Mouse (Mus musculus): ENCODE measurements at regions not wholly inside any gene's neighbourhood (a gene's known extent, or its start where the extent isn't known, plus 50 kb on each side); places are given as distances from the start of the nearest gene placed in this dataset.

GRCm38 (mm10) chr12:94364269-94364668, 1327.8 kb upstream of the Flrt2 start:
- ATAC-seq (ENCODE audit: insufficient number of reproducible peaks, low FRiP score, low TSS enrichment, low read depth) = no peak
- Histone ChIP-seq H3K36me3 (no peaks in the 10 kb centered on the region), H3K9ac (no peak overlapping the region), H3K4me1 (no peaks in the 10 kb centered on the region), H3K4me2 (no peak overlapping the region), H3K9me3 (no peaks in the 10 kb centered on the region), H3K27ac (no peak overlapping the region), H3K27me3 (no peaks in the 10 kb centered on the region), H3K4me3 (no peak overlapping the region)
- WGBS = 37% methylated on average over 6 of the region's 6 CpGs

GRCm38 (mm10) chr12:94399991-94400390, 1292.0 kb upstream of the Flrt2 start:
- no peak overlapping the region for H3K4me3 ChIP-seq
- no peaks in the 10 kb centered on the region for H3K4me1 ChIP-seq
- H3K9ac ChIP-seq = no peak overlapping the region
- H3K9me3 ChIP-seq = no peaks in the 10 kb centered on the region
- H3K27me3 ChIP-seq = no peaks in the 10 kb centered on the region
- 37% methylated on average over 2 of the region's 2 CpGs for WGBS
- H3K4me2 ChIP-seq = no peak overlapping the region
- ATAC-seq (ENCODE audit: insufficient number of reproducible peaks, low FRiP score, low TSS enrichment, low read depth) = no peak
- H3K36me3 ChIP-seq = no peaks in the 10 kb centered on the region
- H3K27ac ChIP-seq = no peak overlapping the region

- no peak for ATAC-seq (ENCODE audit: insufficient number of reproducible peaks, low FRiP score, low TSS enrichment, low read depth)
- Histone ChIP-seq H3K4me3 (no peak overlapping the region), H3K4me2 (no peak overlapping the region), H3K27ac (no peak overlapping the region), H3K27me3 (no peaks in the 10 kb centered on the region), H3K36me3 (no peaks in the 10 kb centered on the region), H3K9me3 (no peaks in the 10 kb centered on the region), H3K4me1 (no peaks in the 10 kb centered on the region), H3K9ac (no peak overlapping the region)
- 49% methylated on average over 5 of the region's 5 CpGs for WGBS
These were observed 1271.1 kb upstream of the Flrt2 start for GRCm38 (mm10) chr12:94420918-94421317.

GRCm38 (mm10) chr12:94421743-94422142, 1270.3 kb upstream of the Flrt2 start:
- no peak overlapping the region for H3K9ac ChIP-seq
- no peak overlapping the region for H3K27ac ChIP-seq
- no peak overlapping the region for H3K4me3 ChIP-seq
- ATAC-seq (ENCODE audit: insufficient number of reproducible peaks, low FRiP score, low TSS enrichment, low read depth) = no peak
- 78% methylated on average over 3 of the region's 3 CpGs for WGBS
- H3K36me3 ChIP-seq = no peaks in the 10 kb centered on the region
- H3K27me3 ChIP-seq = no peaks in the 10 kb centered on the region
- H3K9me3 ChIP-seq = no peaks in the 10 kb centered on the region
- no peak overlapping the region for H3K4me2 ChIP-seq
- H3K4me1 ChIP-seq = no peaks in the 10 kb centered on the region

- H3K27me3 ChIP-seq = no peaks in the 10 kb centered on the region
- H3K9ac ChIP-seq = no peak overlapping the region
- WGBS = 34% methylated on average over 3 of the region's 3 CpGs
- H3K4me3 ChIP-seq = no peak overlapping the region
- H3K9me3 ChIP-seq = no peaks in the 10 kb centered on the region
- no peaks in the 10 kb centered on the region for H3K4me1 ChIP-seq
- no peak overlapping the region for H3K4me2 ChIP-seq
- no peak for ATAC-seq (ENCODE audit: insufficient number of reproducible peaks, low FRiP score, low TSS enrichment, low read depth)
- no peak overlapping the region for H3K27ac ChIP-seq
- no peaks in the 10 kb centered on the region for H3K36me3 ChIP-seq
These were observed 1267.6 kb upstream of the Flrt2 start for GRCm38 (mm10) chr12:94424340-94424981.

GRCm38 (mm10) chr12:94449517-94449916, 1242.5 kb upstream of the Flrt2 start:
- no peak for ATAC-seq (ENCODE audit: insufficient number of reproducible peaks, low FRiP score, low TSS enrichment, low read depth)
- WGBS = 73% methylated on average over 1 of the region's 1 CpGs

GRCm38 (mm10) chr12:94468027-94468426, 1224.0 kb upstream of the Flrt2 start:
- Histone ChIP-seq H3K4me3 (no peak overlapping the region), H3K27ac (no peak overlapping the region), H3K4me2 (no peak overlapping the region), H3K9me3 (no peaks in the 10 kb centered on the region), H3K36me3 (no peaks in the 10 kb centered on the region), H3K9ac (no peak overlapping the region), H3K4me1 (no peaks in the 10 kb centered on the region), H3K27me3 (no peaks in the 10 kb centered on the region)
- ATAC-seq (ENCODE audit: insufficient number of reproducible peaks, low FRiP score, low TSS enrichment, low read depth) = no peak
- 60% methylated on average over 2 of the region's 2 CpGs for WGBS

More at GRCm38 (mm10) chr12:94449517-94449916, 1242.5 kb upstream of the Flrt2 start:
- no peaks in the 10 kb centered on the region for H3K9me3 ChIP-seq
- no peak overlapping the region for H3K27ac ChIP-seq
- no peak overlapping the region for H3K4me3 ChIP-seq
- no peaks in the 10 kb centered on the region for H3K36me3 ChIP-seq
- H3K9ac ChIP-seq = no peak overlapping the region
- no peak overlapping the region for H3K4me2 ChIP-seq
- H3K4me1 ChIP-seq = no peaks in the 10 kb centered on the region
- H3K27me3 ChIP-seq = no peaks in the 10 kb centered on the region

GRCm38 (mm10) chr12:94468609-94469008, 1223.4 kb upstream of the Flrt2 start:
- Histone ChIP-seq H3K27me3 (no peaks in the 10 kb centered on the region), H3K27ac (no peak overlapping the region), H3K4me2 (no peak overlapping the region), H3K4me1 (no peaks in the 10 kb centered on the region), H3K9me3 (no peaks in the 10 kb centered on the region), H3K9ac (no peak overlapping the region), H3K36me3 (no peaks in the 10 kb centered on the region), H3K4me3 (no peak overlapping the region)
- 76% methylated on average over 3 of the region's 3 CpGs for WGBS
- no peak for ATAC-seq (ENCODE audit: insufficient number of reproducible peaks, low FRiP score, low TSS enrichment, low read depth)

- Histone ChIP-seq H3K27me3 (no peaks in the 10 kb centered on the region), H3K4me2 (no peak overlapping the region), H3K36me3 (no peaks in the 10 kb centered on the region), H3K27ac (no peak overlapping the region), H3K9ac (no peak overlapping the region), H3K4me3 (no peak overlapping the region), H3K4me1 (no peaks in the 10 kb centered on the region), H3K9me3 (no peaks in the 10 kb centered on the region)
- WGBS = 45% methylated on average over 2 of the region's 2 CpGs
- no peak for ATAC-seq (ENCODE audit: insufficient number of reproducible peaks, low FRiP score, low TSS enrichment, low read depth)
These were observed 1222.2 kb upstream of the Flrt2 start for GRCm38 (mm10) chr12:94469850-94470249.

GRCm38 (mm10) chr12:94470981-94471380, 1221.0 kb upstream of the Flrt2 start:
- Histone ChIP-seq H3K36me3 (no peaks in the 10 kb centered on the region), H3K4me1 (no peaks in the 10 kb centered on the region), H3K27me3 (no peaks in the 10 kb centered on the region), H3K4me2 (no peak overlapping the region), H3K9ac (no peak overlapping the region), H3K9me3 (no peaks in the 10 kb centered on the region), H3K4me3 (no peak overlapping the region), H3K27ac (no peak overlapping the region)
- WGBS = 68% methylated on average over 1 of the region's 1 CpGs
- ATAC-seq (ENCODE audit: insufficient number of reproducible peaks, low FRiP score, low TSS enrichment, low read depth) = no peak

GRCm38 (mm10) chr12:94488721-94489120, 1203.3 kb upstream of the Flrt2 start:
- Histone ChIP-seq H3K4me3 (no peak overlapping the region), H3K4me2 (no peak overlapping the region), H3K36me3 (no peaks in the 10 kb centered on the region), H3K9me3 (no peaks in the 10 kb centered on the region), H3K4me1 (no peaks in the 10 kb centered on the region), H3K27ac (no peak overlapping the region), H3K27me3 (no peaks in the 10 kb centered on the region), H3K9ac (no peak overlapping the region)
- WGBS = 61% methylated on average over 2 of the region's 2 CpGs
- no peak for ATAC-seq (ENCODE audit: insufficient number of reproducible peaks, low FRiP score, low TSS enrichment, low read depth)

GRCm38 (mm10) chr12:94508099-94508498, 1183.9 kb upstream of the Flrt2 start:
- 70% methylated on average over 7 of the region's 7 CpGs for WGBS
- no peaks in the 10 kb centered on the region for H3K4me1 ChIP-seq

GRCm38 (mm10) chr12:94509855-94510254, 1182.2 kb upstream of the Flrt2 start:
- Histone ChIP-seq H3K4me2 (no peak overlapping the region), H3K9ac (no peak overlapping the region), H3K36me3 (no peaks in the 10 kb centered on the region), H3K4me1 (no peaks in the 10 kb centered on the region), H3K27me3 (no peaks in the 10 kb centered on the region), H3K9me3 (no peaks in the 10 kb centered on the region), H3K27ac (no peak overlapping the region), H3K4me3 (no peak overlapping the region)
- ATAC-seq (ENCODE audit: insufficient number of reproducible peaks, low FRiP score, low TSS enrichment, low read depth) = no peak
- WGBS = 21% methylated on average over 5 of the region's 5 CpGs

More at GRCm38 (mm10) chr12:94508099-94508498, 1183.9 kb upstream of the Flrt2 start:
- no peak overlapping the region for H3K4me2 ChIP-seq
- no peak for ATAC-seq (ENCODE audit: insufficient number of reproducible peaks, low FRiP score, low TSS enrichment, low read depth)
- H3K4me3 ChIP-seq = no peak overlapping the region
- no peaks in the 10 kb centered on the region for H3K36me3 ChIP-seq
- no peaks in the 10 kb centered on the region for H3K27me3 ChIP-seq
- no peak overlapping the region for H3K9ac ChIP-seq
- H3K27ac ChIP-seq = no peak overlapping the region
- no peaks in the 10 kb centered on the region for H3K9me3 ChIP-seq

All from limb, embryonic 15.5 days (tissue).